Mouse (Mus musculus) kidney, postnatal 10 days (tissue): ENCODE data around the gene Fto.
A peak's percentile ranks its signal among the peaks of the same experiment; 100 is the strongest.

Experiments
- DNase-seq: peaks from one replicate; pipeline ENCODE4 v3.0.0; 2021; ENCODE audit warnings: mixed read lengths

The Fto gene

DNA sequence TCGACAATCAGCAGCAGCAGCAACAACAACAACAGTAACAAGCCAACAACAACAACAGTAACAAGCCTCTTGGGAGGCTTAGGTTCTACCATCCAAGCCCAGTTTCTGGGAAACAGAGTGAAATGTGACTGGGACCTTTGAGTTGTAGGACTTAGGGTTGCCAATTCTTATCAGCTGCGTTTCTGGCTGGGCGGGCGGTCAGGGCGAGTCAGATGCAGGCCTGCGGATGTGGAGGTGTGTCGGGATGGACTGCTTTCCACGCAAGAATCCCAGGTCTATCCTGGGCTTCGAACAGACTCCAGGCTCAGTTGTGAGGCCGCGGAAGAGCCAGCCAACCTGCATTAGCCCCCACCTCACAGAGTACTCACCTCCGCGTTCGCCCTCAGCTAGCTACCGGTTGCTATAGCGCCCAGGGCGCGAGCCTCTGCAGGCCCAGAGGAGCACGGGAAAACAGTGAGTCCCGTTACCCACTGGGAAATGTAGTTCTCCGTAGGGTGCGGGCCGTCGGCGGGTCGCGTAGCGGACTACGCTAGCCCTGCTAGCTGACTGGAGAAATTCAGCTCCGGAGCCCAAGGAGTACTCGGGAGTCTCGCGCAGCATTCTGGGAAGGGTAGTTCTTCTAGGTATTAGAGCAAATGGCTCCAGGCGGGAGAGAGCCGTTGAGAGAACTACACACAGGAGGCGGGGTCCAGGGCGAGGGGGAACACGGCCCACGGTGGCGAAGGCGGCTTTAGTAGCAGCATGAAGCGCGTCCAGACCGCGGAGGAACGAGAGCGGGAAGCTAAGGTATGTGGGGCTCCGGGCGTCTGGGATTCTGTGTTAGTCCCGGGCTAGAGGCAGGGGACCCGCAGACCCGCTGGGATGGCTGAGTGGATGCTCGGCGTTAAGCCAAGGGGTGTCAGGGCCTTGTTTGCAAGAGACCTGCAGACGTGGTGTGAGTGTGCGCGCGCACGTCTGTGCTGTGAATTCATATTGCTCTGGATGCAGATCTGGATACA lies at the start of gene Fto, which contains the start of gene Rpgrip1l:
Gene Fto (plus strand): TSS at position 691 of the 998 bp plus-strand sequence.
Gene Rpgrip1l (minus strand): TSS at position 428 of the 998 bp plus-strand sequence.
- DNase-seq, result peak; percentile 98

- no peak for DNase-seq
These were observed 49.4 kb upstream of the Fto start for GRCm38 (mm10) chr8:91263939-91264338.

DNA sequence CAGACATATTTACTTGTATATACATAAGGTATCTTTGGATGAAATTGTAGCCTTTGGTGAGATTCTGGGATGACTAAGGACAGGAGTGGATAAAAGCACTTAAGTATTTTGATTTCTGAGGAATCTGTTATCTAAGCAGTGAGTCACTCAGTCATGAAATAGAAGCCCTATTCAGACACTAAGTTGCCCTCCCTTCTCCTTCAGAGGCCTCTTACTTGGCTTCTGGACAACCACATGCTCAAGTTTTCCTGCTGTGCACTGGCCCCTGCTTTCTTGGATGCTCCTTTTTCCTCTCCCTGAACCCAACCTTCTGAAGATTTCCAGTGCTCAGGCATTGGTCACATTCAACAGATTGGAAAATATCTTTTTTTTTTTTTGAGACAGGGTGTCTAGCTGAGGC lies 48.8 kb upstream of the Fto start:
- no peak for DNase-seq

DNA sequence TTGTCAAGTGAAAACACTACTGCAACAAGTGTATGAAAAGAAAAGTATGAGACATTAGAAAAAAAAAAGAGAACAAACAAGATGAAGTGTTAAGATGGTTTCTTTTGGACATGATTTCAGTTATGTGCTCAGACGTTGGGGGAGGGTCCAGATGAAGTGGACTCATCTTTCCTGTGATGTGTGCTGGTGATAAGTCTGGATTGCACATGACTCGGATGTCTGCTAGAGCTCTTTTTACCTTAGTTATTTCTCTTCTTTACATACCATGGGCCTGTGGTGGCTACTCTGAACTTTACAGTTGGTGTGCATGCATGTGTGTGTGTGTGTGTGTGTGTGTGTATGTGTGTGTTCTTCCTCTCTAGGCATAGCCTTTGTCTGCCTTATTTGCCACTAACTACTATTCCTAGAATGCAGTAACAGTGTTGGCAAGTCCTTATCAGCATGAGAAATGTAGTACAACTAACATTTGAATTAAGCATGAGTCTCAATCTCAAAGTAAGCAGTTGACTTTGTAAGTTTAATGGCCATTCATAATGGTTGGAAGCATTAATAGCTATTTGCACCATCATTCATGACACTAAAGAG lies 43.9 kb upstream of the Fto start:
- DNase-seq, result no peak

DNA sequence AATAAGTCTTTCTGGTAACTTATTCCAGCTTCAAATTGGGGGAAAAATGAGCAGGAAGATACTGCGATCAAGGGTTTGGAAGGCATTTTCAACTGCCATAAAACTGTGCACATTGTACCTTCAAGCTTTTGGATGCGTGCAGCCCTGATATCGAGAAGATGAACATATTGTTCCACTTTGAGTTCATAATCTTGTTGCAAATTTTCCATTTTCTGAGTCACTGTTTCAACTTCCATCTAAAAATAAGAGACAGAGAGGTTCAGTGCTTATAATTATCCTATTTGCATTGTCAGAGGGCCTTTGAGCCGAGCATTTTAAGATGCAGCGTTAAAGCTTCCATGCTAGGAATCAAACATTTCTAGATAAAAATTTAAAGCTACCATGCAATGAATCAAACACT lies 39.8 kb upstream of the Fto start:
- DNase-seq, result no peak

- no peak for DNase-seq
These were observed 37.0 kb upstream of the Fto start for GRCm38 (mm10) chr8:91276337-91276736.

- no peak for DNase-seq
These were observed 35.3 kb upstream of the Fto start for GRCm38 (mm10) chr8:91278060-91278459.

DNA sequence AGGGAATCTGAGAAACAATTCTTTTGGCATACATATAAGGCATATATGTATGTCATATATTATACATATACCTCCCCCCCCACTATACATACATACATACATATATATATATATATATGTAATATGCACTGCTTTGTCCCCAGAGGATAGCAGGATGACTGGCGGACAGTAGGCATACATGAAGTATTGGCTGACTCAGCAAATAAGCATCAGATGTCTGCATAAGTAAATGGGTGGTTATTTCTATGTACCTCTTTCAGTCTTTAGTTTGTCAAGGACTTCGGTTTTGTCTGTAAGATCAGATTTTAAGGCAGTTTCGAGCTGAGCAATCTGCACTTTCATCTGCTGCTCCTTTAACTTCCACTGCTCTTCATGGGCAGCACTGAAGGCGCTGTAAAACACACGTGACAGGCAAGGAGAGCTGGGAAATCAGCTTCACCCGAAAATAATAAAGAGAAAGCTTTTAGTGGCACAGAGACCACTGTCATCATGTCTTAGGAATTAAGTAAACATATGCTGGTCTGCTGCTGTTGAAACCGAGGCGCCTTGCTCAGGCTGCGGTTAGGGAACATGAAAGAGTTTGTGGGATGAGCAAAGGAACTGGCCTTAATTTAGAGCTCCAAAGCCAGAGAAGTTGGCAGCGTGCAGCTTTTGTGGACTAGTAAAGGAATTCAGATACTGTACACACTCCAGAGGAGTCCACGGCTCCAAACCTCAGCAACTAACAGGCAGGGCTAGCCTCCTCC lies 32.7 kb upstream of the Fto start:
- peak; percentile 10 for DNase-seq

DNA sequence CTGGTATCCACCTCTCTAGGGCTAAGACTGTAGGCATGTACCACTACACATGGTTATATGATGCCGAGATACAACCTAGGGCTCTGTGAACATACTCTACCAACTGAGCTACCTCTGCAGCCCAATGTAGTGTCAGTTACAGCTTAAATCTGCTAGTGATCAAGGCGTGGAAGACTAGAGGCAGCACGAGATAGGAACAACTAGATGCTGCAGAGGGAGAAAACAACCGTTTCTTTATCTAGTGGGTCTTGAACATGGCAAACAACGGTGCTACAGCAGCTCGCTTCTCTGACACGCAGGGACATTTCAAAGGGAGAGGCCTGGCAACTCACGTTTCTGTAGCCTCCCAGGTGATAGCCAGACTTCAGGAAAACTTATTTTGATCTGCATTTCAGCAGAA lies 31.8 kb upstream of the Fto start:
- DNase-seq, result no peak

GRCm38 (mm10) chr8:91282655-91283054 lies 30.7 kb upstream of the Fto start:
- DNase-seq, result no peak

- no peak for DNase-seq
These were observed 29.5 kb upstream of the Fto start for GRCm38 (mm10) chr8:91283815-91284214.

DNA sequence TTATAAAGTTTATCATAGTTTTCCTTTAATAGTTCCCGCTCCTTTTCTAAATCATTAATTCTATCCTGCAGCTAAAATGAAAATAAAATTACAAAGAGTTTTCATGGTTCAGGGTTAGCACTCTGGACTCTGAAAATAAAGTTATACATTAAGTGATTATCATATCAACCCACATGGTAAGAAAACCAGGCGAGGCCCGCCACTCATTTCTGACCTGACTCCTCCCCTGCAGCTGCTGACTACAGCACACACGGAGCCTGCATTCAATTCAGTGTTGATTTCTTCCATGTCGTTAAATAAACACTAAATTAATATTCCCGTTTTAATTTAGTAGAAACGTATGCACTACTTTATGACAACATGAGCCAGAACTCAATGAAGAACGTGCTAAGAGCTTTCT lies 27.1 kb upstream of the Fto start:
- DNase-seq, result no peak

GRCm38 (mm10) chr8:91290576-91290975 lies 22.7 kb upstream of the Fto start:
- no peak for DNase-seq

GRCm38 (mm10) chr8:91295786-91296185 lies 17.5 kb upstream of the Fto start:
- no peak for DNase-seq

- DNase-seq, result no peak
These were observed 14.7 kb upstream of the Fto start for GRCm38 (mm10) chr8:91298672-91299071.

DNA sequence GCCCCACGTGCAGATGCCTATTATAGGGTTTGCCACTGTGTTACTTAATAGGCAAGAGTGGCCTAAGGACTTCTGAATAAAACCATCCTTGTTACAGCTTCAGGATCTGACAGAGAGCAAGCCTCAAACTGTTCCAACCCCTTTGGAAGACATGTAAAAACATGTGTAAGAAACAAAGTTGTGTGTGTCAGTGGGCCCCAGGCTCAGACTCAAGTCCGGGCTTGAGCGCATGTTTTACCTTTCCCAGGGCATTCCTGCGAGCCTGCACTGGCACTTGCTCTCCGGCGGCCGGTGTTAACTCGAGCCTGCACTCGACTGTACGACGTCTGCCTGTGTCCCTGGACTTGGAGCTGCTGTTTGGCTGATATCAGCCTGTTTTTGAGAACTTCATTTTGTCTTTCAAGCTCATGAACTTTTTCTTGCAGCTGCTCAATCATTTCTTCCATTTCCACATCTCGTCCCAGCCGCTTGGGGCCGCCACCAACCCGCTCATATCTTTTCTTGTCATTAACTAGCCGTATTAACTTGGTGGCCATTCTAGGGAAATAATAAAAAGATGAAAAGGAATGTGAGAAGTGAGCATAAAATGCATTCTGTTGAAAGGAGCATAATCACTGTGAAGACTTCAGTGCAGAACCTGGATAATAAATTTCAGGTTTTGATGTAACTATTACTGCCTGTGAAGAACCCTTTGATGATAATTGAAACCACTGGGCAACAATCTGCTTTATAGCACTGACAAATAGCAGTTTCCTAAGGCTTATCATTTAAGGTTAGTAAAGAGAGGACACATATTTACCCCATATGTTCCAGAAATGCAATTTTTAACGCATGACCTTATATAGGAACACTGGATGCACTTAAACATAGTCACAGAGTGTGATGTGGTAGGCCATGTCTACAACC lies 8.6 kb upstream of the Fto start:
- DNase-seq, result peak; percentile 32

DNA sequence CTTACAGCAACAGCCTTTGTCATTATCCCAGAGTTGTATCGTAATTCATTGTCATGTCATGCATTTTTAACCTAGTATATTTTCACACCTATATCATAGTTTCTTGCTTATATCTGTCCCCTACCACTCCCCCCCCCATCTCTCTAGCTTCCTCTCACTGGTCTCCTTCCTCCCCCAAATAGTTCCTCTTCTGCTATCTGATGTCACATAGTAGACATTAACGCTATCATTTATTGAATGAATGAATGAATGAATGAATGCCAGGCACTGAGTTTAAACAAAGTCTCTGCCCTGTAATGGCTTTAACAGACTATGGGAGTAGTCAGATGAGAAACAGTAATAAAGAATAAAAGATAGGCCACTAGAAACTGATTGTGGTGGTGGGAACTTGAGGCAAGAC lies 983 bp upstream of the Fto start:
- DNase-seq, result no peak

DNA sequence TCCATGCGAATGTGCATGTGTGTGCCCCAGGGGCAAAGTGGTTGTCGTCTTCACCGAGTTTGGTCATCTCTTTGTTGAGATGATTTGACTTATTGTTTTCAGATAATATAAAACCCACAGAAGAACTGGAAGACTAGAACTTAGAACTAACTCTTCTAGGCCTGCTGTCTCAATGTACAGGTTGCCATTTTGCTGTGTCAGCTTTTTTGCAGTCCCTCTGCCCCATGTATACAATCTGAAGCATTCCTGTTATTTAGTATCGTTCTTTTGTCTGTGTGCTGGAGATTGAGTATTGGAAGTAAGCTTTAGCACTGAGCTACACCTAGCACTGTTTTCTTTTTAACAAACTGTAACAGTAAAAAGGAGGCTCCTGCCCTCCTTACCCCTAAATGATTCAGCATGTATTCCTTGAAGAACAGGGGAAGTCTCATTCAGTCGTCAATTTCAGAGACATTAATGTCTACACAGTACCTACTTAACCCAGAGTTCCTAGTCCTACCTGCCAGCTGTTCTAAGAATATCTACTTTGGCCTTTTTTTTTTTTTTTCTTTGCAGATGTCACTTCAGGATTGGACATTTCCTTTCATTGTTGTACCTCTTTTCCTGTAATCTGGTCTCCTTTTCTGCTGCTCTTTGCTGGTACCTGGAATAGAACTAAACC lies 4.4 kb downstream of the Fto start:
- DNase-seq, result no peak

DNA sequence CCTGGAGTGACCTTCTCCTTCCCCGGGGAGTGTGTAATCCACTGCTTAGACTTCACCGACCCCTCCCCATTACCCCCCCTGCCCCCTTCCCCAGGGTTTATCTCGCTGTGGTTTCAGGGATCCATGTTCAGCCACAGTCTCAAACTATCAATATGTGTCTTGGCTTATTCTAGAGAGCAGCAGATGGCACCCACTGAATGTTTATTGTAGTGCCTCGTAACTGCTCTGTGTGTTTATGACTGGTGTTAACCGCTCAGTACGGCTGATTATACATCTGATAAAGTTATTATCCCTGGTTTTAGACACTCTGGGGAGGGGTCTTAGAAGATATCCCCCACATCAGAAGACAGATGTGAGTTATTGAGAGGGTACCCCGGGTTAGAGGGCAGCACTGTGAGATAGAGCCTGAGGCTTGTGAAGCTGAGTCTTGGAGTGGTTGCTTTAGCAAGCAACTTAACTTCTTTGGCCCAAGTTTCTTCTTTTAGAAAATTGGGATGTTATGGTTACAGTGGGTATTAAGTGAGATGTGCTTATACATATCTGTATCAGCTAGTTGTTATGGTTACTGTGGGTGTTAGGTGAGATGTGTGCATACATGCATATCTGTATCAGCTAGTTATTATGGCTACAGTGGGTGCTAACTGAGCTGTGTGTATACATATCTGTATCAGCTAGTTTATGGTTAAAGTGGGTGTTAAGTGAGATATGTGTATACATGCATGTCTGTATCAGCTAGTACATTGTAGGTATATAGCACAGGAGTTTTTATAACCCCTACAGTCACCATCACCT lies 5.8 kb downstream of the Fto start:
- DNase-seq, result no peak

DNA sequence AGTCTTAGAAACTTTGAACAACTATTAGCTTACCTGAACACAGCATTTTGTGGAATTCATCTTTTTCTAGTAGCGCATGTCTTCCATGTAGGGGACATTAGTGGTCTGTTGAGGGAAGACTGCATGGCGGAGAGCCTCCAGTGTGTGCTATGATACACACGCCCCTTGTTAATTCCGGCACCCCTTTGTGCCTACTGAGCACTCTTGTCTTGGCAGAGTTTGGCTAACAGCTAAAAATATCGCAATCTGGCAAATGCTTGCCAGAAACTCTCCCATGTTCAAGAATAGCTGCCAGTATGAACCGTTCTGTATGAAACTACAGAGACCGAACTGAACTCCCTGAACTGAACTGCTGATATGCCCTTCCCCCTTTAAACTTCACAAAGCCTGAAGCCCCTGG lies 10.2 kb downstream of the Fto start:
- DNase-seq, result no peak

- DNase-seq, result no peak
These were observed 10.9 kb downstream of the Fto start for GRCm38 (mm10) chr8:91324271-91324670.
